Mouse (Mus musculus) G1E (cell line): Measurements from ENCODE around the gene Irf2.

ENCODE experiments used
- CTCF ChIP-seq: IDR thresholded peaks from 2 replicates; pipeline ENCODE4 v1.5.1; 2012; ENCODE audit warnings: low read depth, low read length, inconsistent platforms, mixed read lengths
- GATA1 ChIP-seq: IDR thresholded peaks from 2 replicates; pipeline ENCODE4 v1.6.1; 2012; ENCODE audit warnings: borderline replicate concordance, low read length, inconsistent platforms, mixed read lengths
- GATA2 ChIP-seq: IDR thresholded peaks from 2 replicates; pipeline ENCODE4 v1.6.1; 2012; ENCODE audit warnings: low read depth, low read length, inconsistent platforms, borderline replicate concordance
- TAL1 ChIP-seq: conservative IDR thresholded peaks from 2 replicates; pipeline ENCODE4 v1.6.1; 2012; ENCODE audit warnings: low read depth, low read length, inconsistent platforms, mixed read lengths

GRCm38 (mm10) chr8:46697566-46697965 is 42.0 kb upstream of the Irf2 start:
- TF ChIP-seq CTCF (no peak), GATA1 (no peak), TAL1 (no peak), GATA2 (no peak)
